Mouse (Mus musculus): ENCODE data around the gene Gprc5b. TPM values are rescaled to one million over a fixed set of nuclear protein-coding genes. Genes with fewer than 3 reads are reported as not detected.

Gprc5b gene
- polyA plus RNA-seq, 1 experiment from 2014 or later, result 7.6 TPM

GRCm38 (mm10) chr7:118928316-118928715 is 66.7 kb downstream of the Gprc5b start:
- Histone ChIP-seq H3K27ac (ENCODE audit: low read depth) (no peak overlapping the region), H3K36me3 (ENCODE audit: insufficient read depth) (no peaks in the 10 kb centered on the region), H3K4me1 (ENCODE audit: insufficient read depth) (peaks cover 6% of the 10 kb centered on the region; the same call in 1 of the 2 replicates), H3K27me3 (ENCODE audit: insufficient read depth, low read length) (no peaks in the 10 kb centered on the region), H3K4me2 (no peak overlapping the region), H3K4me3 (ENCODE audit: low read depth, low read length) (no peak overlapping the region), H3K9ac (no peak overlapping the region), H3K9me3 (ENCODE audit: low read depth, low read length) (no peaks in the 10 kb centered on the region)
- DNase-seq (no peak), ATAC-seq (ENCODE audit: insufficient read depth) (no peak)
- TF ChIP-seq CTCF (IDR thresholded peaks at IDR 0.05; ENCODE audit: low read depth), result no peak
- WGBS, result 84% methylated on average over 3 of the region's 3 CpGs

GRCm38 (mm10) chr7:118927279-118927678 is 67.7 kb downstream of the Gprc5b start:
- H3K27me3 ChIP-seq (ENCODE audit: insufficient read depth, low read length), result no peaks in the 10 kb centered on the region
- H3K4me3 ChIP-seq (ENCODE audit: low read depth, low read length), result no peak overlapping the region
- H3K4me2 ChIP-seq, result no peak overlapping the region
- no peak overlapping the region for H3K9ac ChIP-seq
- H3K36me3 ChIP-seq (ENCODE audit: insufficient read depth), result no peaks in the 10 kb centered on the region
- peaks cover 6% of the 10 kb centered on the region; the same call in 1 of the 2 replicates for H3K4me1 ChIP-seq (ENCODE audit: insufficient read depth)
- TF ChIP-seq CTCF (IDR thresholded peaks at IDR 0.05; ENCODE audit: low read depth), result no peak
- H3K9me3 ChIP-seq (ENCODE audit: low read depth, low read length), result no peaks in the 10 kb centered on the region
- no peak overlapping the region for H3K27ac ChIP-seq (ENCODE audit: low read depth)
- 89% methylated on average over 2 of the region's 2 CpGs for WGBS
- ATAC-seq (ENCODE audit: insufficient read depth) (no peak), DNase-seq (no peak)

DNA sequence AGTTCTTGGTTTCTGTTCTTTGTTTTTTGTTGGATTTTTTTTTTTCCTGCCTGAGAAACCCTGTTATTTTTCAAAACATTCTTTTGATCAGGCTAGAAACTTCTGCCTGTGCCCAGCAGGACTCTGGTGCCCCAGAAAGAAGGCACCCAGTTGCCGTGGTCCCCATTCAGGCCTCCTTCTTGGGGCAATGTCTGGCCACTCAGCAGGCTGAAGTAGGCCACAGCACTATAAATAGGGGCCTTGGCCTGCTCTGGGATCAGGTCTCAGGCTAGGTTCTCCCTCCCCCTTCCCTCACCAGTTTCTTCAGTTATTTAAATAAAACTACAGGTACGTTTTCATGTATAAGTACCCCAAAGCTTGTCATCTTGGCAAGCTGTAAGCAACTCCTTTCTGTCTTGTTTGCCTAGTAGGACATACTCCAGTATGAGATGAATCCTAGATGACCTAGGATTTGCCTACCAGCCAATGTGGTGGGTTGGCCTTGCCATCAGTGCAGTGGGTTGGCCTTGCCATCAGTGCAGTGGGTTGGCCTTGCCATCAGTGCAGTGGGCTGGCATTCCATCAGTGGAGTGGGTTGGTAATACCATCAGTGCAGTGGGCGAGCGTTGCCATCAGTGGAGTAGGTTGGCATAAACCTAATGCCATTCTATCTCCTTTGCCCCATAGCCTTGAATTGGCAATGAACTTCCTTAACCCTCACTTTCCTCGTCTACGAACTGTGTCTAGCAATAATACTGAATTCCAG is 68.3 kb downstream of the Gprc5b start:
- WGBS, result 77% methylated on average over 6 of the region's 6 CpGs
- no peak for ATAC-seq (ENCODE audit: insufficient read depth)
- H3K9ac ChIP-seq, result no peak overlapping the region

DNA sequence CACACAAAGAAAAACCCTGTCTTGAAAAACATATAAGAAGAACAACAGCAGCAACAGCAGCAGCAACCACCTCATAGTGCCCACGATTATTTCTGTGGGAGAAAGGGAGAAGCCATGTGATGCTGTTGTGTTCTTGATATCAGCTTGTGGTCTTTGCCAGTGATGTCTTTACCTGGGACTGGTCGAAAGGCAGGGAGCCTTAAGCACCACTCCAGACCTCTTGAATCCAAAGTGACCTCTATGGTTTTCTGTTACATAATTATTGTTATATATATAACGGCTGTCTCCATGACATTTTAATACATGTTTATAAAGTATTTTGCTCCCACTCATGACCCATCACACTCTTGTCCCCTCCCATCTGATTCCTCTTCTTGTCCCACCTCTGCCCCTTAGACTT is 69.5 kb downstream of the Gprc5b start:
- ATAC-seq (ENCODE audit: insufficient read depth) (no peak), DNase-seq (no peak)
- no peak for TF ChIP-seq CTCF (IDR thresholded peaks at IDR 0.05; ENCODE audit: low read depth)
- Histone ChIP-seq H3K9me3 (ENCODE audit: low read depth, low read length) (no peaks in the 10 kb centered on the region), H3K36me3 (ENCODE audit: insufficient read depth) (no peaks in the 10 kb centered on the region), H3K4me3 (ENCODE audit: low read depth, low read length) (no peak overlapping the region), H3K27me3 (ENCODE audit: insufficient read depth, low read length) (no peaks in the 10 kb centered on the region), H3K27ac (ENCODE audit: low read depth) (no peak overlapping the region), H3K4me1 (ENCODE audit: insufficient read depth) (peaks cover 6% of the 10 kb centered on the region; the same call in 1 of the 2 replicates), H3K9ac (no peak overlapping the region), H3K4me2 (no peak overlapping the region)
- WGBS, result 69% methylated on average over 3 of the region's 3 CpGs

More for the DNA sequence above, 68.3 kb downstream of the Gprc5b start:
- Histone ChIP-seq H3K36me3 (ENCODE audit: insufficient read depth) (no peaks in the 10 kb centered on the region), H3K9me3 (ENCODE audit: low read depth, low read length) (no peaks in the 10 kb centered on the region), H3K4me2 (no peak overlapping the region), H3K4me3 (ENCODE audit: low read depth, low read length) (no peak overlapping the region), H3K4me1 (ENCODE audit: insufficient read depth) (peaks cover 6% of the 10 kb centered on the region; the same call in 1 of the 2 replicates), H3K27me3 (ENCODE audit: insufficient read depth, low read length) (no peaks in the 10 kb centered on the region), H3K27ac (ENCODE audit: low read depth) (no peak overlapping the region)
- TF ChIP-seq CTCF (IDR thresholded peaks at IDR 0.05; ENCODE audit: low read depth), result no peak
- no peak for DNase-seq

GRCm38 (mm10) chr7:118922441-118923202 is 72.4 kb downstream of the Gprc5b start:
- Histone ChIP-seq H3K27me3 (ENCODE audit: insufficient read depth, low read length) (no peaks in the 10 kb centered on the region), H3K4me1 (ENCODE audit: insufficient read depth) (no peaks in the 10 kb centered on the region), H3K9ac (no peak overlapping the region), H3K9me3 (ENCODE audit: low read depth, low read length) (no peaks in the 10 kb centered on the region), H3K4me2 (no peak overlapping the region), H3K27ac (ENCODE audit: low read depth) (0 out of 2 replicates have a peak overlapping the region, but pooled peaks have one; percentile 34), H3K36me3 (ENCODE audit: insufficient read depth) (no peaks in the 10 kb centered on the region), H3K4me3 (ENCODE audit: low read depth, low read length) (no peak overlapping the region)
- TF ChIP-seq CTCF (IDR thresholded peaks at IDR 0.05; ENCODE audit: low read depth), result no peak
- ATAC-seq (ENCODE audit: insufficient read depth), result peak; percentile 60; the same call in 1 of the 2 replicates
- peak; percentile 34 for DNase-seq
- WGBS, result 59% methylated on average over 4 of the region's 4 CpGs

Other genes with a start within 250 kb of the Gprc5b start
- 3.1 and 3.2 TPM in 2 replicates for gene Iqck, start 139.5 kb downstream of the Gprc5b start, polyA plus RNA-seq (2014; fragmentation: Nextera tagmentation; extraction: Ambion mirVana)
- 89.8 and 95.9 TPM in 2 replicates for gene Knop1, start 139.0 kb downstream of the Gprc5b start, polyA plus RNA-seq (2014; fragmentation: Nextera tagmentation; extraction: Ambion mirVana)
- gene Gpr139, start 189.4 kb upstream of the Gprc5b start, polyA plus RNA-seq (2014; fragmentation: Nextera tagmentation; extraction: Ambion mirVana), result 0.05 TPM in 1 of 2 replicates, not detected in the other

Data from lung, embryonic 14.5 days (tissue).